Mouse (Mus musculus) adrenal gland, adult 2 months (tissue): ENCODE measurements at regions not wholly inside any gene's neighbourhood (a gene's known extent, or its start where the extent isn't known, plus 50 kb on each side); places are given as distances from the start of the nearest gene placed in this dataset.
"Not testable (repeated sequence)": the region's sequence is repeated elsewhere in the genome, so short reads cannot be mapped to it uniquely, and the experiment has no call there.

Experiments used
- DNase-seq: peaks from one replicate; pipeline ENCODE4 v3.0.0; 2021

GRCm38 (mm10) chr1:168681685-168682491 lies 249.8 kb upstream of the Pbx1 start:
- peak; percentile 14 for DNase-seq

GRCm38 (mm10) chr1:168680674-168681073 lies 248.6 kb upstream of the Pbx1 start:
- no peak for DNase-seq

GRCm38 (mm10) chr1:168676418-168677413 lies 244.6 kb upstream of the Pbx1 start:
- no peak for DNase-seq

GRCm38 (mm10) chr1:168675741-168676140 lies 243.7 kb upstream of the Pbx1 start:
- no peak for DNase-seq

- DNase-seq = no peak
Measured at GRCm38 (mm10) chr1:168662755-168663284, 230.8 kb upstream of the Pbx1 start.

- no peak for DNase-seq
Measured at GRCm38 (mm10) chr1:168660956-168661355, 228.9 kb upstream of the Pbx1 start.

GRCm38 (mm10) chr1:168659578-168659977 lies 227.5 kb upstream of the Pbx1 start:
- no peak for DNase-seq

- DNase-seq = no peak
Measured at GRCm38 (mm10) chr1:168632837-168633236, 200.8 kb upstream of the Pbx1 start.

GRCm38 (mm10) chr1:168631979-168632378 lies 199.9 kb upstream of the Pbx1 start:
- DNase-seq = peak; percentile 25

- not testable (repeated sequence) for DNase-seq
Measured at GRCm38 (mm10) chr1:168601967-168602366, 169.9 kb upstream of the Pbx1 start.

- no peak for DNase-seq
Measured at GRCm38 (mm10) chr1:168600461-168601160, 168.5 kb upstream of the Pbx1 start.

GRCm38 (mm10) chr1:168598191-168598667 lies 166.2 kb upstream of the Pbx1 start:
- DNase-seq = no peak

GRCm38 (mm10) chr1:168597495-168597894 lies 165.4 kb upstream of the Pbx1 start:
- DNase-seq = no peak

- DNase-seq = peak; percentile 73
Measured at GRCm38 (mm10) chr1:168584137-168584536, 152.1 kb upstream of the Pbx1 start.

GRCm38 (mm10) chr1:168582434-168582833 lies 150.4 kb upstream of the Pbx1 start:
- no peak for DNase-seq

- no peak for DNase-seq
Measured at GRCm38 (mm10) chr1:168569930-168570515, 138.0 kb upstream of the Pbx1 start.

GRCm38 (mm10) chr1:168552394-168552793 lies 120.3 kb upstream of the Pbx1 start:
- DNase-seq = no peak

GRCm38 (mm10) chr1:168549807-168550435 lies 117.9 kb upstream of the Pbx1 start:
- no peak for DNase-seq

GRCm38 (mm10) chr1:168546156-168546555 lies 114.1 kb upstream of the Pbx1 start:
- DNase-seq = no peak

- no peak for DNase-seq
Measured at GRCm38 (mm10) chr1:168545072-168545780, 113.2 kb upstream of the Pbx1 start.
